Mouse (Mus musculus) kidney, embryonic 14.5 days (tissue): ENCODE results near the gene Nts. TPM values are rescaled to one million over a fixed set of nuclear protein-coding genes. Genes with fewer than 3 reads are reported as not detected.
A peak's percentile ranks its signal among the peaks of the same experiment; 100 is the strongest.
"Not testable (repeated sequence)": the region's sequence is repeated elsewhere in the genome, so short reads cannot be mapped to it uniquely, and the experiment has no call there.

Experiments used
- ATAC-seq: fragments of 200-750 bp; cut with Nextera tagmentation; 2 replicates; pipeline ENCODE4 v1.8.0; 2017; ENCODE audit warnings: moderate number of reproducible peaks, mild to moderate bottlenecking, moderate TSS enrichment, moderate library complexity; ENCODE audit not compliant: low FRiP score, low TSS enrichment
- H3K27ac ChIP-seq: fragments of 300-500 bp; sonication (generic); 2 replicates; pipeline ENCODE4 v1.5.1; 2014; ENCODE audit warnings: low read depth, mild to moderate bottlenecking, low read length, moderate library complexity, mixed read lengths
- H3K27me3 ChIP-seq: fragments of 300-500 bp; sonication (generic); 2 replicates; pipeline ENCODE4 v1.6.1; 2014; ENCODE audit warnings: mild to moderate bottlenecking, low read length; ENCODE audit not compliant: control insufficient read depth, insufficient read depth
- H3K36me3 ChIP-seq: fragments of 300-500 bp; sonication (generic); 2 replicates; pipeline ENCODE4 v1.6.1; 2014; ENCODE audit warnings: low read length, mixed read lengths; ENCODE audit not compliant: control insufficient read depth, insufficient read depth
- H3K4me1 ChIP-seq: fragments of 300-500 bp; sonication (generic); 2 replicates; pipeline ENCODE4 v1.6.1; 2014; ENCODE audit warnings: low read length, mixed read lengths; ENCODE audit not compliant: control insufficient read depth, insufficient read depth
- H3K4me2 ChIP-seq: fragments of 300-500 bp; sonication (generic); replicated peaks from 2 replicates; pipeline ENCODE4 v1.6.1; 2014; ENCODE audit warnings: low read depth, mild to moderate bottlenecking, low read length
- H3K4me3 ChIP-seq: fragments of 300-500 bp; sonication (generic); 2 replicates; pipeline ENCODE4 v1.5.1; 2014; ENCODE audit warnings: mild to moderate bottlenecking, low read length
- H3K9ac ChIP-seq: fragments of 300-500 bp; sonication (generic); 2 replicates; pipeline ENCODE4 v1.6.1; 2014; ENCODE audit warnings: low read depth, mild to moderate bottlenecking, low read length, moderate library complexity
- H3K9me3 ChIP-seq: fragments of 300-500 bp; sonication (generic); 2 replicates; pipeline ENCODE4 v1.6.1; 2016; ENCODE audit warnings: low read length; ENCODE audit not compliant: control insufficient read depth
- WGBS: fragments of 180-500 bp; shearing (Covaris S2); extraction: QIAGEN DNeasy Blood & Tissue Kit; methylation state at CpG from one replicate; pipeline ENCODE4 v1.1.7; 2014; 5-methylcytosine and 5-hydroxymethylcytosine counted together
- polyA plus RNA-seq: library from polyadenylated mRNA; unstranded; fragments of >200 nt; fragmentation: Nextera tagmentation; extraction: Ambion mirVana; gene quantifications from 2 replicates; pipeline ENCODE4 v1.2.1, GENCODE M21; 2014

The Nts gene
- polyA plus RNA-seq, 1 experiment from 2014 or later = 8.2 TPM

- 10% methylated on average over 7 of the region's 7 CpGs for WGBS
- Histone ChIP-seq H3K27me3 (no peaks in the 10 kb centered on the region), H3K4me3 (no peak overlapping the region), H3K4me2 (no peak overlapping the region), H3K36me3 (no peaks in the 10 kb centered on the region), H3K4me1 (no peaks in the 10 kb centered on the region), H3K9me3 (no peaks in the 10 kb centered on the region), H3K9ac (no peak overlapping the region), H3K27ac (no peak overlapping the region)
- ATAC-seq = peak; percentile 55; the same call in 1 of the 2 replicates
These were observed 38.5 kb downstream of the Nts start for GRCm38 (mm10) chr10:102451756-102452155.

- H3K4me2 ChIP-seq = no peak overlapping the region
- no peaks in the 10 kb centered on the region for H3K9me3 ChIP-seq
- H3K27ac ChIP-seq = no peak overlapping the region
- H3K4me1 ChIP-seq = no peaks in the 10 kb centered on the region
- 6% methylated on average over 7 of the region's 7 CpGs for whole genome bisulfite sequencing
- no peak overlapping the region for H3K9ac ChIP-seq
- no peak overlapping the region for H3K4me3 ChIP-seq
- no peaks in the 10 kb centered on the region for H3K36me3 ChIP-seq
- H3K27me3 ChIP-seq = no peaks in the 10 kb centered on the region
- no peak for ATAC-seq
These were observed 40.8 kb downstream of the Nts start for GRCm38 (mm10) chr10:102449449-102449848.

GRCm38 (mm10) chr10:102444912-102445556, 45.3 kb downstream of the Nts start:
- ATAC-seq = peak; percentile 55; the same call in 1 of the 2 replicates
- Histone ChIP-seq H3K4me2 (no peak overlapping the region), H3K9me3 (no peaks in the 10 kb centered on the region), H3K27me3 (no peaks in the 10 kb centered on the region), H3K4me3 (no peak overlapping the region), H3K36me3 (no peaks in the 10 kb centered on the region), H3K4me1 (no peaks in the 10 kb centered on the region), H3K27ac (no peak overlapping the region), H3K9ac (no peak overlapping the region)
- WGBS = 31% methylated on average over 2 of the region's 2 CpGs

- not testable (repeated sequence) for H3K27ac ChIP-seq, H3K9me3 ChIP-seq, H3K4me2 ChIP-seq, ATAC-seq, H3K9ac ChIP-seq, H3K36me3 ChIP-seq, H3K4me1 ChIP-seq, H3K4me3 ChIP-seq, H3K27me3 ChIP-seq
- WGBS = 43% methylated on average over 6 of the region's 6 CpGs
These were observed 54.8 kb downstream of the Nts start for GRCm38 (mm10) chr10:102435467-102435866.

- WGBS = 4% methylated on average over 5 of the region's 7 CpGs
- H3K4me1 ChIP-seq, H3K36me3 ChIP-seq, H3K9me3 ChIP-seq, H3K9ac ChIP-seq, H3K27me3 ChIP-seq, H3K27ac ChIP-seq, H3K4me2 ChIP-seq, H3K4me3 ChIP-seq: not testable (repeated sequence)
- ATAC-seq = peak; percentile 76; the same call in 1 of the 2 replicates
These were observed 55.2 kb downstream of the Nts start for GRCm38 (mm10) chr10:102435048-102435447.

Other genes with a start within 250 kb of the Nts start
- 7.2 and 10.0 TPM in 2 replicates for gene Rassf9, start 21.7 kb upstream of the Nts start, polyA plus RNA-seq